Mouse (Mus musculus): Measurements from ENCODE around the gene Abcg1.

DNA sequence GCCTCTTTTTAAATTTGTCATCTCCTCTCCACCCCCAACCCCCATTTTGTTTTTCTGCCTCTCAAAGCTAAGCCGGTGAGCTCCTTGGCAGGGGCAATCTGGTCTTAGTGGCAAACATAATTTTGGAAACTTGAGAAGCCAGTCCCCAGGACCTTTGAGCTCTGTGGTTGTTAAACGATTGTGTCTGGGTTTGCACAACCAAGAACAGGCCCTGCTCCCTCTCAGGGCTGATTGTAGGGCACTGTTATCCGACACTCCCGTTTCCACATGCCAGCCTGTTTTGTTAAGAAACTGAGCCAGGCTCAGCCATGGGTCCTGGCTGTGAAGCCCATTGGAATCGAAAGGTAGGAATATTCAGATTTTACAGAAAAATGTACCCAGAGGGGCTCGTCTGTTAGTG is 8.6 kb downstream of the Abcg1 start:
- no peak for TF ChIP-seq CTCF (IDR thresholded peaks at IDR 0.05; ENCODE audit: control insufficient read depth, insufficient read depth, insufficient replicate concordance, low read depth, low read length)
- TF ChIP-seq POLR2A (IDR thresholded peaks at IDR 0.05; ENCODE audit: control insufficient read depth, low read depth, low read length) = no peak

Data from testis, adult 2 months (tissue).